Mouse (Mus musculus) liver, adult 2 months (tissue): ENCODE data around the gene Pik3r3. TPM values are rescaled to one million over a fixed set of nuclear protein-coding genes. Genes with fewer than 3 reads are reported as not detected.

Experiments used
- DNase-seq: peaks from one replicate; pipeline ENCODE4 v3.0.0-alpha.2; 2011; ENCODE audit warnings: low read depth, low spot score; ENCODE audit errors: extremely low read depth
- H3K27ac ChIP-seq: fragments of 200-500 bp; replicated peaks from 2 replicates; pipeline ENCODE4 v1.5.1; 2012; ENCODE audit warnings: low read depth, mild to moderate bottlenecking, control low read depth, inconsistent platforms, low read length; ENCODE audit not compliant: insufficient read depth
- H3K27me3 ChIP-seq: fragments of 200-500 bp; 2 replicates; pipeline ENCODE4 v1.6.1; 2012; ENCODE audit warnings: mild to moderate bottlenecking, moderate library complexity, low read length, inconsistent platforms; ENCODE audit not compliant: control insufficient read depth, insufficient read depth
- H3K36me3 ChIP-seq: fragments of 200-500 bp; 2 replicates; pipeline ENCODE4 v1.6.1; 2012; ENCODE audit warnings: low read length, inconsistent platforms; ENCODE audit not compliant: control insufficient read depth, insufficient read depth
- H3K4me1 ChIP-seq: fragments of 200-500 bp; 2 replicates; pipeline ENCODE4 v1.6.1; 2011; ENCODE audit warnings: low read length; ENCODE audit not compliant: control insufficient read depth, insufficient read depth
- H3K4me3 ChIP-seq: fragments of 200-500 bp; 2 replicates; pipeline ENCODE4 v1.5.1; 2011; ENCODE audit warnings: low read depth, mild to moderate bottlenecking, control low read depth, low read length, moderate library complexity; ENCODE audit not compliant: insufficient read depth
- H3K79me2 ChIP-seq: fragments of 200-500 bp; 2 replicates; pipeline ENCODE4 v1.6.1; 2012; ENCODE audit warnings: inconsistent platforms, mild to moderate bottlenecking, low read length, moderate library complexity; ENCODE audit not compliant: control insufficient read depth, insufficient read depth
- H3K9ac ChIP-seq: fragments of 200-500 bp; 2 replicates; pipeline ENCODE4 v1.6.1; 2012; ENCODE audit warnings: low read depth, mild to moderate bottlenecking, control low read depth, inconsistent platforms, low read length
- CTCF ChIP-seq: fragments of 200-500 bp; IDR thresholded peaks from 2 replicates; pipeline ENCODE4 v1.5.1; 2011; ENCODE audit warnings: low read depth, low read length, control low read depth
- POLR2A ChIP-seq: fragments of 200-500 bp; IDR thresholded peaks from 2 replicates; pipeline ENCODE4 v1.6.1; 2011; ENCODE audit warnings: low read length, control low read depth; ENCODE audit not compliant: insufficient read depth; ENCODE audit errors: extremely low read depth
- WGBS: fragments of 180-500 bp; shearing (Covaris S2); methylation state at CpG from one replicate; pipeline ENCODE4 v1.1.7; 2018; 5-methylcytosine and 5-hydroxymethylcytosine counted together
- polyA plus RNA-seq: library from polyadenylated mRNA; depleted of rRNA; stranded (reverse); fragments of >200 nt; gene quantifications from 2 replicates; pipeline ENCODE4 v1.2.3, GENCODE M21; 2012; rRNA removed
- total RNA-seq: library from RNA; depleted of rRNA; stranded (reverse); fragments of >200 nt; gene quantifications from 2 replicates; pipeline ENCODE4 v1.2.3, GENCODE M21; 2014; rRNA removed

The Pik3r3 gene
- total RNA-seq (1.0 and 1.4 TPM in 2 replicates), polyA plus RNA-seq (1.3 and 1.7 TPM in 2 replicates)

DNA sequence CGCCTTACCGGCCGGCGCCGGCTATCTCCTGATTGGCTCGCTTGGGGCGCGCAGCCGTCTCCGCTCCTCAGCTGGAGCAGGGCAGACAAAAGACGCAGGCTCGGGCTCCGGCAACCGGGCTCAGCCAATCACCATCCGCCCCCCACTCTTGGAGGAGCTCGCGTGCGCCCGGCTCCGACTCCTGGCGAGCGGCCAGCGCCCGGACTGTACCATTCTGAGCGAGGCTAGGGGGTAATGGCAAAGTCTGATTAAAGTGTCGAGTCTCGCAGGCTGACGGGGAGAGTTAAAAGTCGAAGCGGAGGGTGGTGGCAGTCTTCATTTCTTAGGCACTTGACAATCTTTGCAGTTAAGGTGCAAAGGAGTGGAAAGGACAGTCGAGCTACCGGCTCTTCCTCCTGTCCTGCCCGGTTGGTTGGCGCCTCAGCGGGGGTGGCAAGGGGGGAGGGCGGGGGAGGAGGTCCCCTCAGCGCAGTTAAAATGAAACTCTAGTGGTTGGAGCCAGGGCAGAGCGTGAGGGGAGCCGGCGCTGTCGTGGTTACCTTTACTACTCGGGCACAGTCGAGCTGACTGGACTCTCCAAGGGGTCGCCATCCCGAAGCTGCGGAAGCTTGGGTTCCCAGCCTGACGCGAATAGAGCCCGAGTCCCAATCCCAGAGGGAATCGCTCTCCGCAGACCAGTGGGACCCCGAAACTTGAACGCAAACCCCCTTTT, at the start of gene Pik3r3:
TSS of gene Pik3r3 (plus strand) at position 479 of the 712 bp plus-strand sequence.
- under 1% methylated on average over 52 of the region's 53 CpGs for WGBS
- Histone ChIP-seq H3K4me3 (peak within 1 kb of the TSS; percentile 93), H3K27ac (peak within 1 kb of the TSS; percentile 94), H3K79me2 (no peaks in the 10 kb centered on the region), H3K9ac (peak within 1 kb of the TSS; percentile 88), H3K36me3 (no peaks in the 10 kb centered on the region), H3K27me3 (no peaks in the 10 kb centered on the region), H3K4me1 (peaks cover 2% of the 10 kb centered on the region; the same call in 1 of the 2 replicates)
- no peak for TF ChIP-seq CTCF
- TF ChIP-seq POLR2A: peak; percentile 96
- peak; percentile 87 for DNase-seq

DNA sequence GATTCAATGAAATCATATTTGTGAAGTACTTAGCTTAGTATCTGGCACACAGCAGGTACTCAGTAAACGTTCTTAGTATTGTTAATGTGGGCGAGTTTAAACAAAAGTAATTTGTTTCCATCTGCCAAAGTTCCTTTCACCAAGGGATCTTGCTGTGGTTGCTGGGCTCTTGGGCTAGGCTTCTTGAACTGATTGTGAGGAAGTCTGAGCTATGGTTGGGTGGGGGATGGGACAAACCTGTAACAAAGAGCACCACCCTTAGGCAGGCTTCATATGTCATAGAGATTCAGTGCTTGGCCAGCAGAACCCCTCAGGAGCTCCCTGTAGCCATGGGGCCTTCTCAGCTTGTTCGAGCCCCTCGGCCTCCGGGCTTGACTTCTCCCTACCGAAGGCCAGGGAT, 48.3 kb upstream of the Pik3r3 start, which contains the start of the genes 1700042G07Rik and Gm49337:
TSS of gene 1700042G07Rik (plus strand) at position 301 of the 400 bp plus-strand sequence.
TSS of gene Gm49337 (plus strand) at position 313 of the 400 bp plus-strand sequence.
- Histone ChIP-seq H3K4me3 (no peak within 1 kb of the TSS), H3K4me1 (peaks cover 2% of the 10 kb centered on the region; the same call in 1 of the 2 replicates), H3K79me2 (no peaks in the 10 kb centered on the region), H3K27ac (no peak within 1 kb of the TSS), H3K36me3 (no peaks in the 10 kb centered on the region), H3K27me3 (no peaks in the 10 kb centered on the region), H3K9ac (no peak within 1 kb of the TSS)
- TF ChIP-seq CTCF: no peak
- TF ChIP-seq POLR2A: no peak
- WGBS: 92% methylated on average over 6 of the region's 6 CpGs
- DNase-seq: no peak

DNA sequence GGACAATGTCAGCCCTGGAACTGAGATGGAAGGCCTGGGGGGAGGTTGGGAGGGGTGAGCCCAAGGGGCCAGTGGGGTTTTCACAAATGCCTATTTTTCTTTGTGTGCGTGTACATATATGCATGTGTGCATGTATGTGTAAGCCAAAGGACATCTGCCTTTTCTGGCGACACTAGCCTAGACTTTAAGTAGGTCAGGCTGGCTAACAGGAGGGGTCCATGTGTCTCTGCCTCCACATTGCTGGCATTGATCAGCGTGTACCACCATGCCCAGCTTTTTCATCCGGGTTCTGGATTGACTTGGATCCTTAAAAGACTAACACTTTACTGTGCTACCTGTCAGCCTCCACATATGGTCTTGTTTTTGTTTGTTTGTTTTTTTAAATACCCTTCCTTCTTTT, 47.7 kb upstream of the Pik3r3 start:
- Histone ChIP-seq H3K27ac (no peak overlapping the region), H3K4me1 (peaks cover 2% of the 10 kb centered on the region; the same call in 1 of the 2 replicates), H3K9ac (no peak overlapping the region), H3K4me3 (no peak overlapping the region), H3K27me3 (no peaks in the 10 kb centered on the region), H3K79me2 (no peaks in the 10 kb centered on the region), H3K36me3 (no peaks in the 10 kb centered on the region)
- WGBS: 96% methylated on average over 4 of the region's 4 CpGs
- TF ChIP-seq POLR2A (no peak), CTCF (no peak)
- no peak for DNase-seq

DNA sequence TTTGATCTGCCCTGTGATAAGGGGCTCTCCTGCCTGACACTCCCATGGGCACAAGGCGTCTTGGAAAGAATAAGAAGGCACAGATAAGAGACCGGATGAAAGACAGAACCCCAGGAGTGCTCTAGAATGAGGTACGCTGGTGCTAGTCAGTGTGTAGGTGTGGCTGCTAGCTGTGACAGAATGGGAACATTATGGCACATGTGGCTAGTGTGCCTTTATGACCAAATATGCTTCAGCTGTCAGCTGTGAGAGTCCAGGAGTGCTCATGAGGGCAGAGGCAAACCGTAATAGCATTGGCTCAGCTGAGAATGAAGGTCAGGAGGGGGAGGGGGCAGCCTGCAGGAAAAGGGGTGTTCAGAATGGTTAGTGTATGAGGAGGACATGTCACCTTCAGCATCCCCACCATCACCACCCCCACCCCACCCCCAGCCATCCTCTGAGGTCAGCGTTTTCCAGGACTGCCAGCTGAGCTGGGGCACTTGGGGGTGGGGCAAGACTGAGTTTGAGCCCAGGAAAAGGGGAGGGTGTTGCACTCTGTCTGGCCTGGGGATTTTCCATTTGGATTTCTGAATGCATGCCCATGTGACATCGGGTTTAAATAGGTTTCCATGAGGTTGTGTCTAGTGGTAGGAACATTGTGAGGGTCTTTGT, 46.8 kb upstream of the Pik3r3 start:
- DNase-seq: no peak
- H3K27ac ChIP-seq: no peak overlapping the region
- H3K27me3 ChIP-seq: no peaks in the 10 kb centered on the region

DNA sequence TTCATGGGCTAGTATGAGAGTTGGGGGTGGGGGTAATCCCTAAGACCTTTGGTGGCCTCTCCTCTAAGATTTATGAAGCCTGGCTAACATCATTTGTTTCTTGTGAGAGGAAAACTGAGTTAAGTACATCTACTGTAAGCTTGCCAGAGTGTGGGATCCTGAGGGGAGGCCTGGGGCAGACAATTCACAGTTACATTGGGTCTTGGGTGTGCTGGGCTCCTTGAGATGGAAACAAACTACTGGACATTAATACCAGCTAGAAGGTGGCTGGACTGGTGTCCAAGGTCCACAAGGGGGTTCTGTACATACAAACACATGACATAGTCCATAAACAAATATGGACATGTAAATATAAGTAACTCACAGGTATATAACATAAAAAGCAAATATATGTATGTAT, 46.3 kb upstream of the Pik3r3 start:
- Histone ChIP-seq H3K4me3 (no peak overlapping the region), H3K79me2 (no peaks in the 10 kb centered on the region), H3K27me3 (no peaks in the 10 kb centered on the region), H3K27ac (no peak overlapping the region), H3K4me1 (peaks cover 2% of the 10 kb centered on the region; the same call in 1 of the 2 replicates), H3K9ac (no peak overlapping the region), H3K36me3 (no peaks in the 10 kb centered on the region)
- DNase-seq: no peak
- TF ChIP-seq CTCF (no peak), POLR2A (no peak)

More for the DNA sequence above, 46.8 kb upstream of the Pik3r3 start:
- no peak for TF ChIP-seq POLR2A
- no peak for TF ChIP-seq CTCF
- no peaks in the 10 kb centered on the region for H3K79me2 ChIP-seq
- no peak overlapping the region for H3K9ac ChIP-seq
- peaks cover 2% of the 10 kb centered on the region; the same call in 1 of the 2 replicates for H3K4me1 ChIP-seq
- H3K36me3 ChIP-seq: no peaks in the 10 kb centered on the region
- H3K4me3 ChIP-seq: no peak overlapping the region
- WGBS: 56% methylated on average over 6 of the region's 6 CpGs
